Mouse (Mus musculus): ENCODE results near the gene Dcun1d3. TPM values are rescaled to one million over a fixed set of nuclear protein-coding genes. Genes with fewer than 3 reads are reported as not detected.

Gene Dcun1d3
- polyA plus RNA-seq (2012; rRNA removed): 10.7 and 11.3 TPM in 2 replicates

DNA sequence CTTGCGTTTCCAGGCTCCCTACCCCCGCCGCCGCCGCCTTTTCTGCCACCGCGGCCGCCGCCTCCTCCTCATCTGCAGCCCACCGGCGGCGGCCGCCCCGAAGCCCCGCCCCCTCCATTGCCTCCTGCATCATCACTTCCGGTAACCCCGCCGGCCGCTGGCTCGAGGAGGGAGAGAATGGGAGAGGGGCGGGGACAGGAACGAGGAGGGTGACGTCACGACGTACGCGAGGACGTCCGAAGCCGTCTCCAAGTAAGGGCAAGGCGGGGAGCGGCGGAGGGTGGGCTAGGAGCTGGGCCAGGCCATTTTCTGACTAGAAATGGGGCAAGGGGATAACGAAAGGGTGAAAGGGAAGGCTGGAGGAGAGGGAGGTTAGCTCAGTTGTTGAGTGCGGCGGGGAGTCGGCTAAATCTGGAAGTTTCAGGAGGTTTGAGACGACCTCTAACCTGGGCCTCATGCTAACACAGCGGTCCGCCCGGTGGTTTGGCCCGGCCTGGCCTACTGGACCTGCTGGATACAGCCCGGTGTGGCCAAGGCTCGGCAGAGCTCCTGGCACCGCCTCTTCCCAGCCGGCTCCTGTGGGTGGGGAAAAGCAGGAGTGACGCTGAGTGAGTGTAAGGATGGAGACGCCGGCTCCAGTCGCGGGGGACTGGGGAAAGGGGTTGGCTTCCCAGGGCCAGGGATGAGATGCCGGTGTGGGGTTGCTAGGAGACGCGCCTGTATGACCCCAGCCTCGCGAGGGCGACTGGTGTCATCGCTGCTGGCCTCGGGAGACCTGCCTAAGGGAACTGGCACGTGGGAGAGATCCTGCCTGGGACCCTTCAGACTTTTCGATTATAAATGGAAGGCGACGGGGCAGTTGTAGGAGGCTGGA lies at the start of gene Dcun1d3, which contains the start of gene Lyrm1:
Dcun1d3 (minus strand) TSS at position 660 of the 874 bp plus-strand sequence.
Lyrm1 (plus strand) TSS at position 223 of the 874 bp plus-strand sequence.
- DNase-seq (ENCODE audit: extremely low spot score in 1 of 2, low spot score in 1 of 2): peak; percentile 95 to 98

DNA sequence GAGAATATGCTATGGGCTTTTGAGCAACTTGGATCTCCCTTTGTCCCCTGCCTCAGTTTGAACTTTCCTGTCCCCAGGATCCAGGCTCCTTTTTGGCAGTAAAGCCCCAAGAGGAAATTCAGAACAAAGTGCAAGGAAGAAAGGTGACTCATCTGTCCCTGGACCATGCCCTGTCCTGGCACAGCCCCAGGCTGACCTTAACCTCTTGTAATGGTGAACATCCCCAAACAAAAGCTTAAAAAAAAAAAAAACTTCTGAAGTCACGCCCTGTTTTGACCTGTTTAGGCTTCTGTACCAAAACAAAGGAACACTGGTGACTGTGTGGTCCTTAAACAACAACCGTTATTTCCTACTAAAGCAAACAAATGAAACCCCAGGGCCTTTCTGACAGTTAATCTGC lies 45.5 kb upstream of the Dcun1d3 start:
- no peak for DNase-seq (ENCODE audit: extremely low spot score in 1 of 2, low spot score in 1 of 2)

DNA sequence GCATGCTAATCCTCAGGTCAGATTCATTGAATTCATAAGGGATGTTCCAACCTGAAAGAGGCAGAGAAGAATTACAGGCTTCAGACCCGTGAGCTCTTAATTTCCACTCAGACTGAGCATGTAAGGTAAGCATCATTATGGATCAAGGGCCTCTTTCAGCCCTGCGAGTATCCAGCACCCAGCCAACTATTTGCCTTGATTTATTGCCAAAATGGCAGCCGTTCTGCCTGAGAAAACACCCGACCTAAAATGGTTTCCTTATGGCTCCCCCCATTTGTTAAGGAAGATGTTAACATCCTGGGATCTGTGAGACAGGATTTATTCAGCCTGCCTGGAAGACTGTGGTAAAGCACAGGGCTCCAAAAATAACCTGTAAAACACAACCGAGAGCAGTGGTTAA lies 40.9 kb upstream of the Dcun1d3 start:
- DNase-seq (ENCODE audit: extremely low spot score in 1 of 2, low spot score in 1 of 2): no peak

DNA sequence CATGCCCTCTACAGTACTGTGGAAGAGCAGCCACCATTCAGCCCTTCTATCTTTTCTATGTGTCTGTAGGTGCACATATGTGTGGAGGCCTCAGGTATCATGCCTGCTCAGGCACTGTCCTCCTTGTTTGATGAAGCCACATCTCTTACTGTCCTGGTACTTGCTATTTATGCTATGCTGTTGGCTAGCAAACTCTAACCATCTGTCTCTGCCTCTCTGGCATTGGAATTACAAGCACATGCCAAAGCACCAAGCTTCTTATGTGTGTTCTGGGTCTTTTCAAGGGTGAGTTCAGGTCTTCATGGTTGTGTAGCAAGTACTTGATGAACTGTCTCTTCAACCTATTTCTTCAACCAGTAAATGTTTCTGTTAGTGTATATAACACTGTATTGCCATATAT lies 40.2 kb upstream of the Dcun1d3 start:
- DNase-seq (ENCODE audit: extremely low spot score in 1 of 2, low spot score in 1 of 2): no peak

DNA sequence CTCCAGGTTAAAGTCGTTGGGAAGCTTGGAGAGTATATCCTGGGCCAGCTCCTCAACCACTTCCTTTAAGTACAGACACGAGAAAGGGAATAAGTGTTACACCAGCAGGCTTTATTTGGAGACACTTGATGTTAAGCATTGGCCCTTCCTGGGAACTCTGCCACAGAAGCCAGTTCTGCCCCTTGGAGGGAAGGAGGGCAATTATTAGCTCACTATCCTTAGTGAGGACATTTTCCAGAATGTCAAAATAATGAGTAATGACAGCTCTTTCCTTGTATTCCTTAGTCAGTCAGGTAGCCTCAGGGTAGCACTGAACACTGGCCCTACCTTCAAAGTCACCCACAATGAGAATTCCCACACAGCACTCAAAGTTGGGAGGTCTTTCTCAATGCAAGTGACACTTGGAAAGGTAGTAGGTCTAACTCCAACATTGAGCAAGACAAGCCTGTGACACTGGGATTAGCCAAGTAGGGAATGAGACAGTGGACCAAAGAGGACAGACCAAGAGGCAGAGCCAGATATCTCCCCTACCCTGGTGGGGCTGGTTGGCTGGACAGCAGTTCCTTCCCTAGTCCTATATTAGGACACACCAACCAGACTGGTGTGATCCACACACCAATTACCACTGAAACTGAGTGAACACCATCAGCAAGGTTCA lies 32.8 kb upstream of the Dcun1d3 start:
- no peak for DNase-seq (ENCODE audit: extremely low spot score in 1 of 2, low spot score in 1 of 2)

GRCm38 (mm10) chr7:119921054-119921453 lies 25.0 kb upstream of the Dcun1d3 start:
- DNase-seq (ENCODE audit: extremely low spot score in 1 of 2, low spot score in 1 of 2): no peak

DNA sequence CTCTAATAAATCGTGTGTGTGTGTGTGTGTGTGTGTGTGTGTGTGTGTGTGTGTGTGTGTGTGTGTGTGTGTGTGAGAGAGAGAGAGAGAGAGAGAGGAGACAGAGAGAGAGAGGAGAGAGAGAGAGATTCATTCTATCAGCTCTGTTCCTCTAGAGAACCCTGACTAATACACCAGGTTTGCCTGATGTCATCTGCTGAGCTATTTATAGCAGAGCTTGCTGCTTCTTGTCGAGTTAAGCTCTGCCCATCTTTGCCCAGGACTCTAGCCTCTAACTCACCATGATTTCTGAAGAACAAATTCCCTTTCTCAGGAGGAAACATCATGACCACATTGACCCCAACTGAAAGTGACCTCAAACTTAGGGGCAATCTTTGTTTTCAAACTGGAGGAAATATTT lies 24.4 kb upstream of the Dcun1d3 start:
- peak in 1 of 2 experiments; percentile 12 for DNase-seq (ENCODE audit: extremely low spot score in 1 of 2, low spot score in 1 of 2)

- no peak for DNase-seq (ENCODE audit: extremely low spot score in 1 of 2, low spot score in 1 of 2)
Observed at GRCm38 (mm10) chr7:119911727-119912126, 15.6 kb upstream of the Dcun1d3 start.

DNA sequence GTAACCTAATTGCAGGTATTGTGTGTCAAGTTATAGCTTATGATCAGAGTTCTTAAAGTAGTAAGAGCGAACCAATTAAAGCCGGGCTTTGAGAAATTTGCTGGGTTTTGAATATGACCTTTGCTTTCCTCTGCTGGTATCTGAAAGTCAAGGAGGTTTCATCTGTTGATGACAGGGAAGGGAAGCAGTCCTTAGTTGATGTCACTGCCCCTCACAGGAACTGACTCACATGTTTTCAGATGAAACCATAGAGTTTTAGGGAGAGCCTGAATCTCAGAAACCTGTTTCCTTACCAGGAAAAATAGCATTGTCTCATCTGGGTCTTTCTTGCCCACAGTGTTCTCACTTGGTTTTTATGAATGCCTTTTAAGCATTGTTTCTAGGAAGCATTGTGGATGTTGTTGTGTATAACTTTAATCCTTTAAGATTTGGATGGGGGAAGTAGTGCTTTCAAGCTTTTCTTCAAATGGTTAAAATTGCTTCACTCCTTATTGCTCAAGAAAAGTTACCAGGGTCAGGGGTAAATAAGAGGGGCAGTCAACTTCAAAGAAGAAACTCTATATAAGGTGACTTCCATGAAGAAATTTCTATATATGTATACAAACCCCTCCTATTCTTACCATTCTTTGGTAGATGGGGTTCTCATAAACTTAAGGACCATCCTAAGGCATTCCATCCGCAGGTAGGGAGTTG lies 10.6 kb upstream of the Dcun1d3 start:
- DNase-seq (ENCODE audit: extremely low spot score in 1 of 2, low spot score in 1 of 2): no peak

GRCm38 (mm10) chr7:119899386-119900057 lies 3.4 kb upstream of the Dcun1d3 start:
- no peak for DNase-seq (ENCODE audit: extremely low spot score in 1 of 2, low spot score in 1 of 2)

- no peak for DNase-seq (ENCODE audit: extremely low spot score in 1 of 2, low spot score in 1 of 2)
Observed at GRCm38 (mm10) chr7:119898247-119898856, 2.3 kb upstream of the Dcun1d3 start.

GRCm38 (mm10) chr7:119897521-119898109 lies 1.5 kb upstream of the Dcun1d3 start:
- no peak for DNase-seq (ENCODE audit: extremely low spot score in 1 of 2, low spot score in 1 of 2)

DNA sequence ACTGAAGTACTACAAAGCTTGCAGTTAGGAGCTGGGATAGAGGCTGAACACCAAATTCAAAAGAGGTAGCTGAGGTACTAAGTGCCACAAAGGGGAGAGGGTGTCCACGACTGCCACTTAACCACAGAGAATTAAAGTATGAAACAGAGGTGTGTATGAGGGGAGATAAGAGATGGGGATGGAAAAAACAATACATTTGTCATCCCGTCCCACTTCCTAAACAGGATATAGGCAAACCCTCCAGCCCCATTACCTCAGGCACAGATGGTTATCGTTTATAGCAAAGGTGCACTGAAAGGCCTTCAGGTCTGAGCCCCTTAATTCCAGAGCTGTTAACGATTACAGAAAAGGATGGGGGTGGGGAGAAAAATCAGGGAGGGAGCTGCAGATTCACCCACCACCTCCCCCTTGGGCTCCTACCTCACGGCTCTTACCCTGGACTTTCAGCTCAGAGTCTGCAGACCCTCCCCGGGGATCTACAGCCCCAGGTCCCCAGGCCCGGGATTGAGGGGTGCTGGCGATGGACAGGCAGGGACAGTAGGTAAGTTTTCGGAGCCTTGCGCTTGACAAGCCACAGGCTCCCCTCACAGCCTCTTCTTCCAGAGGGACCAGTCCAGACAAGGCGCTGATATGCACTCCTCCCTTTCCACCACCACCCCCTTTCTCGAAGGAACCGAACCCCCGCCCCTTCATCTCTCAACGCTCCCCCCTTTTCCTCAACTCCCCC lies 1.1 kb downstream of the Dcun1d3 start:
- DNase-seq (ENCODE audit: extremely low spot score in 1 of 2, low spot score in 1 of 2): no peak

- no peak for DNase-seq (ENCODE audit: extremely low spot score in 1 of 2, low spot score in 1 of 2)
Observed at GRCm38 (mm10) chr7:119892742-119893141, 3.4 kb downstream of the Dcun1d3 start.

DNA sequence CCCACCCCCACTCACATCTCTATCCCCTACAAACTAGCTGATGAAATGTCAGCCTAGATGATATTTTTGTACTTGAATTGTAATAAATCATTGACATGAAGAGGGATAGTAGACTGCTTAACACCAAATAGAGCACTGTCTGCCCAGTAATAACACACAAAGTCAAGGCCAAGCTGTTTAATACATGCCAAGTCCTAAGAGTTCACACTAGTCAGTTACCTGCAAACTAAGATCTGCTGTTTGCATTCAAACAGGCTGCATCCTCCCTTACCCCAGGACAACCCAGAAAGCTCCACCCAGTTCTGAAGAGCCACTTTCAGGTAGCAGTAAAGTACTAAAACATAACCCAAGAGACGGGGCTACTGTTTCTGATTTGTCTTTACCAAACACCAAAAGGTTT lies 3.9 kb downstream of the Dcun1d3 start:
- DNase-seq (ENCODE audit: extremely low spot score in 1 of 2, low spot score in 1 of 2): no peak

GRCm38 (mm10) chr7:119887887-119888286 lies 8.2 kb downstream of the Dcun1d3 start:
- DNase-seq (ENCODE audit: extremely low spot score in 1 of 2, low spot score in 1 of 2): peak in 1 of 2 experiments; percentile 8

GRCm38 (mm10) chr7:119881229-119881628 lies 14.9 kb downstream of the Dcun1d3 start:
- DNase-seq (ENCODE audit: extremely low spot score in 1 of 2, low spot score in 1 of 2): no peak

DNA sequence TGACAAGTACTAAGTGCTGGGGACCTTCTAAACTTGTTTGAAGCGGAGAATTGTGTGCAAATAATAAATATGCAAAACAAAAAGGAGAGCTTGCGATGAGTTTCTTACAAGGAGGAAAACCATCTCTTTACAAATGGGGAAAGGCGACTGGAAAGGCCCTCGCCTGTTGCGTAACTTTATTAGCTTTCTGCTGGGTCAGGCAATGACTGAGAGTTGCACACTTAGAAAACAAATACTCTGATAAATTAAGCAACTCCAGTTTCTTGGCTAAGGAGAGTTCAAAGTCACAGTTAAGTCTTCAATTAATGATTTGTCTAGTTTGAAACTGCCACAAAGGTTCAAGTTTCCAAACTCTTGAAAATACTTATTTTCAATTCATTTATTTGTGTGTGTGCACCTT lies 15.8 kb downstream of the Dcun1d3 start:
- no peak for DNase-seq (ENCODE audit: extremely low spot score in 1 of 2, low spot score in 1 of 2)

DNA sequence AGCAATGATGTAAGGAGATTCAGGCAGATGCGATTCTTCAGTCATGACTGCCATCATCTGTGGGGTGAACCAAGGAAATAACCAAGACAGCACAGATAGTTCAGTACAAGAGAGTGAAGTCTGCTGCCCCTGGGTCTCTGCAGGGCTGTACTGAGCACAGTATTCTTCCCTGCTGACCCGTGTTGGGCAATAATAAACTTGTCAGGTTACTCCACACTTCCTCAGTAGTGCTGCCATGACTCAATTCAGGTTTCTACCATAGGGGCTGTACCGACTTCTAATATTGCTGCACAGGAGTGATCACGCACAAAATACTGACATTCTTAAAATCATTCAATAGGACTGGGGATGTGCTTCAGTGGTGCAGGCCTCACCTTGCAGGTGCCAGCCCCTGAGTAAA lies 16.9 kb downstream of the Dcun1d3 start:
- no peak for DNase-seq (ENCODE audit: extremely low spot score in 1 of 2, low spot score in 1 of 2)

Data from frontal cortex, adult 2 months (tissue).